Mouse (Mus musculus) gastrocnemius, adult 2 months (tissue): ENCODE results near the gene Sarm1. TPM values are rescaled to one million over a fixed set of nuclear protein-coding genes. Genes with fewer than 3 reads are reported as not detected.

Source experiments
- DNase-seq: peaks from one replicate; pipeline ENCODE4 v3.0.0; 2022
- H3K27ac ChIP-seq: fragments of 200-600 bp; 2 replicates; pipeline ENCODE4 v1.8.1; 2022; ENCODE audit warnings: mild to moderate bottlenecking
- H3K4me3 ChIP-seq: fragments of 200-600 bp; 2 replicates; pipeline ENCODE4 v1.8.1; 2022; ENCODE audit warnings: mild to moderate bottlenecking, moderate library complexity
- CTCF ChIP-seq: fragments of 200-600 bp; IDR thresholded peaks from 2 replicates; pipeline ENCODE4 v1.8.1; 2022; ENCODE audit warnings: antibody characterized with exemption, mild to moderate bottlenecking, moderate library complexity
- intact Hi-C: fragments of 180-260 bp; cut with DNase I; formaldehyde crosslinking; loops from one replicate; pipeline ENCODE4 v1.15.1; 2025
- total RNA-seq, 2 experiments: library from RNA; stranded (reverse); gene quantifications; 2 replicates each; pipeline ENCODE4 v1.2.3; 2021

The Sarm1 gene
- total RNA-seq, 2 experiments from 2014 or later, result 0.64 to 0.71 TPM

- Histone ChIP-seq H3K4me3 (peak overlapping the region; percentile 26), H3K27ac (no peak overlapping the region)
- DNase-seq, result no peak
- TF ChIP-seq CTCF, result no peak
- intact Hi-C loops, result no loop called here
Observed at GRCm38 (mm10) chr11:78501529-78501928, 4.0 kb upstream of the Sarm1 start.

GRCm38 (mm10) chr11:78500623-78501202 is 3.2 kb upstream of the Sarm1 start:
- intact Hi-C loops, result no loop called here
- H3K4me3 ChIP-seq, result peak overlapping the region; percentile 61
- peak overlapping the region; percentile 66 for H3K27ac ChIP-seq
- no peak for DNase-seq
- TF ChIP-seq CTCF, result no peak

GRCm38 (mm10) chr11:78499543-78499942 is 2.0 kb upstream of the Sarm1 start:
- peak overlapping the region; percentile 61 for H3K4me3 ChIP-seq
- intact Hi-C loops, result no loop called here

GRCm38 (mm10) chr11:78499004-78499403 is 1.4 kb upstream of the Sarm1 start, which contains the start of gene Vtn:
TSS of gene Vtn (plus strand) at chr11:78499091.
- TF ChIP-seq CTCF, result no peak
- peak; percentile 74 for DNase-seq
- Histone ChIP-seq H3K4me3 (peak within 1 kb of the TSS; percentile 81), H3K27ac (peak within 1 kb of the TSS; percentile 66)
- intact Hi-C loops, result no loop called here

More at GRCm38 (mm10) chr11:78499543-78499942, 2.0 kb upstream of the Sarm1 start:
- no peak for DNase-seq
- peak overlapping the region; percentile 66 for H3K27ac ChIP-seq
- TF ChIP-seq CTCF, result no peak

- TF ChIP-seq CTCF, result no peak
- peak; percentile 47 for DNase-seq
- intact Hi-C loops, result no loop called here
- H3K4me3 ChIP-seq, result peak overlapping the region; percentile 81
- peak overlapping the region; percentile 53 for H3K27ac ChIP-seq
Observed at GRCm38 (mm10) chr11:78497071-78497541, 448 bp downstream of the Sarm1 start.

GRCm38 (mm10) chr11:78495904-78496303 is 1.6 kb downstream of the Sarm1 start:
- no peak for DNase-seq
- TF ChIP-seq CTCF, result no peak
- intact Hi-C loops, result no loop called here
- H3K27ac ChIP-seq, result no peak overlapping the region
- no peak overlapping the region for H3K4me3 ChIP-seq

- intact Hi-C loops, result no loop called here
- DNase-seq, result peak; percentile 36
- Histone ChIP-seq H3K27ac (no peak overlapping the region), H3K4me3 (peak overlapping the region; percentile 52)
- TF ChIP-seq CTCF, result peak; percentile 14; the same call in 1 of the 2 replicates
Observed at GRCm38 (mm10) chr11:78490781-78491241, 6.7 kb downstream of the Sarm1 start.

- intact Hi-C loops, result no loop called here
- Histone ChIP-seq H3K27ac (no peak overlapping the region), H3K4me3 (no peak overlapping the region)
- TF ChIP-seq CTCF, result peak; percentile 86
- peak; percentile 73 for DNase-seq
Observed at GRCm38 (mm10) chr11:78488168-78488567, 9.4 kb downstream of the Sarm1 start.

GRCm38 (mm10) chr11:78483639-78484038 is 13.9 kb downstream of the Sarm1 start:
- no peak overlapping the region for H3K4me3 ChIP-seq
- H3K27ac ChIP-seq, result no peak overlapping the region
- intact Hi-C loops, result no loop called here
- DNase-seq, result no peak
- no peak for TF ChIP-seq CTCF

- DNase-seq, result no peak
- intact Hi-C loops, result no loop called here
- Histone ChIP-seq H3K4me3 (no peak overlapping the region), H3K27ac (no peak overlapping the region)
- TF ChIP-seq CTCF, result no peak
Observed at GRCm38 (mm10) chr11:78475289-78475688, 22.3 kb downstream of the Sarm1 start.

- TF ChIP-seq CTCF, result no peak
Observed at GRCm38 (mm10) chr11:78471326-78472103, 26.0 kb downstream of the Sarm1 start.

GRCm38 (mm10) chr11:78467932-78468331 is 29.6 kb downstream of the Sarm1 start:
- intact Hi-C loops, result no loop called here
- no peak for DNase-seq
- Histone ChIP-seq H3K4me3 (no peak overlapping the region), H3K27ac (no peak overlapping the region)
- no peak for TF ChIP-seq CTCF

More at GRCm38 (mm10) chr11:78471326-78472103, 26.0 kb downstream of the Sarm1 start:
- Histone ChIP-seq H3K4me3 (no peak overlapping the region), H3K27ac (no peak overlapping the region)
- no peak for DNase-seq
- intact Hi-C loops, result no loop called here

GRCm38 (mm10) chr11:78467515-78467914 is 30.0 kb downstream of the Sarm1 start:
- intact Hi-C loops, result no loop called here
- no peak for TF ChIP-seq CTCF
- no peak for DNase-seq
- Histone ChIP-seq H3K27ac (no peak overlapping the region), H3K4me3 (no peak overlapping the region)
